Mouse (Mus musculus) heart, embryonic 10.5 days (tissue): ENCODE measurements around the gene Odf3b. TPM values are rescaled to one million over a fixed set of nuclear protein-coding genes. Genes with fewer than 3 reads are reported as not detected.

Experiments
- DNase-seq: peaks from one replicate; pipeline ENCODE4 v3.0.0-alpha.2; 2017; ENCODE audit warnings: low spot score
- H3K27ac ChIP-seq: fragments of 300-500 bp; sonication (generic); 2 replicates; pipeline ENCODE4 v1.5.1; 2016; ENCODE audit warnings: mild to moderate bottlenecking
- H3K27me3 ChIP-seq: fragments of 300-500 bp; sonication (generic); 2 replicates; pipeline ENCODE4 v1.6.1; 2016; ENCODE audit warnings: mild to moderate bottlenecking; ENCODE audit not compliant: poor library complexity, insufficient read depth, severe bottlenecking
- H3K36me3 ChIP-seq: fragments of 300-500 bp; sonication (generic); 2 replicates; pipeline ENCODE4 v1.6.1; 2016; ENCODE audit warnings: mild to moderate bottlenecking, moderate library complexity
- H3K4me1 ChIP-seq: fragments of 300-500 bp; sonication (generic); 2 replicates; pipeline ENCODE4 v1.6.1; 2016; ENCODE audit warnings: mild to moderate bottlenecking
- H3K4me3 ChIP-seq: fragments of 300-500 bp; sonication (generic); 2 replicates; pipeline ENCODE4 v1.5.1; 2016; ENCODE audit warnings: mild to moderate bottlenecking, moderate library complexity
- H3K9me3 ChIP-seq: fragments of 300-500 bp; sonication (generic); 2 replicates; pipeline ENCODE4 v1.6.1; 2016; ENCODE audit warnings: mild to moderate bottlenecking, moderate library complexity
- WGBS: fragments of 180-500 bp; shearing (Covaris S2); methylation state at CpG from one replicate; pipeline ENCODE4 v1.1.7; 2016; 5-methylcytosine and 5-hydroxymethylcytosine counted together
- polyA plus RNA-seq: library from polyadenylated mRNA; unstranded; fragments of >200 nt; fragmentation: Nextera tagmentation; extraction: Ambion mirVana; gene quantifications from 2 replicates; pipeline ENCODE4 v1.2.1, GENCODE M21; 2016

The Odf3b gene
- polyA plus RNA-seq, 1 experiment from 2014 or later = 0.31 TPM

- Histone ChIP-seq H3K36me3 (peaks cover 46% of the 10 kb centered on the region), H3K27me3 (no peaks in the 10 kb centered on the region), H3K27ac (no peak overlapping the region), H3K4me1 (peaks cover 20% of the 10 kb centered on the region), H3K9me3 (no peaks in the 10 kb centered on the region), H3K4me3 (no peak overlapping the region)
- DNase-seq = no peak
- 71% methylated on average over 5 of the region's 5 CpGs for WGBS
Measured at GRCm38 (mm10) chr15:89350447-89350846, 28.6 kb downstream of the Odf3b start.

DNA sequence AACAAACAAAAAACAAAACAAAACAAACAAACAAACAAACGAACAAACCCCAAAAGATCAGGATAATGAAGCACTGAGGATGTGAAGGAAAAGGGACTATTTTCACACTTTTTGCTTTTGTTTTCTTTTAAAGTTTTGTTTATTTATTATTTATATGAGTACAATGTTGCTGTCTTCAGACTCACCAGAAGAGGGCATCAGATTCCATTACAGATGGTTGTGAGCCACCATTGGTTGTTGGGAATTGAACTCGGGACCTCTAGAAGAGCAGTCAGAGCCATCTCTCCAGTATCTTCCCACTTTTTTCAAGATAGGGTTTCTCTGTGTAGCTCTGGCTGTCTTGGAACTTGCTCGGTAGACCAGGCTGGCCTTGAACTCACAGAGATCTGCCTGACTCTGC, 35.8 kb downstream of the Odf3b start:
- Histone ChIP-seq H3K4me3 (no peak overlapping the region), H3K27ac (no peak overlapping the region), H3K36me3 (0 out of 2 replicates have a peak, but pooled peaks cover 3% of the 10 kb centered on the region), H3K27me3 (no peaks in the 10 kb centered on the region), H3K4me1 (no peaks in the 10 kb centered on the region), H3K9me3 (no peaks in the 10 kb centered on the region)
- 83% methylated on average over 3 of the region's 3 CpGs for WGBS
- no peak for DNase-seq

GRCm38 (mm10) chr15:89341678-89342077, 37.4 kb downstream of the Odf3b start:
- no peaks in the 10 kb centered on the region for H3K27me3 ChIP-seq
- no peak for DNase-seq
- no peaks in the 10 kb centered on the region for H3K36me3 ChIP-seq
- H3K4me1 ChIP-seq = no peaks in the 10 kb centered on the region
- no peak overlapping the region for H3K4me3 ChIP-seq
- H3K27ac ChIP-seq = no peak overlapping the region
- WGBS = 41% methylated on average over 1 of the region's 1 CpGs
- H3K9me3 ChIP-seq = no peaks in the 10 kb centered on the region

- Histone ChIP-seq H3K9me3 (no peaks in the 10 kb centered on the region), H3K27me3 (no peaks in the 10 kb centered on the region), H3K4me1 (no peaks in the 10 kb centered on the region), H3K27ac (no peak overlapping the region), H3K4me3 (no peak overlapping the region), H3K36me3 (no peaks in the 10 kb centered on the region)
- 75% methylated on average over 3 of the region's 3 CpGs for WGBS
- no peak for DNase-seq
Measured at GRCm38 (mm10) chr15:89340136-89340535, 38.9 kb downstream of the Odf3b start.

GRCm38 (mm10) chr15:89339696-89340095, 39.4 kb downstream of the Odf3b start:
- no peaks in the 10 kb centered on the region for H3K27me3 ChIP-seq
- H3K9me3 ChIP-seq = no peaks in the 10 kb centered on the region
- H3K4me1 ChIP-seq = no peaks in the 10 kb centered on the region
- H3K27ac ChIP-seq = no peak overlapping the region
- 85% methylated on average over 2 of the region's 2 CpGs for WGBS
- no peak for DNase-seq
- no peak overlapping the region for H3K4me3 ChIP-seq
- no peaks in the 10 kb centered on the region for H3K36me3 ChIP-seq

GRCm38 (mm10) chr15:89336422-89336821, 42.7 kb downstream of the Odf3b start:
- DNase-seq = no peak
- H3K27ac ChIP-seq = no peak overlapping the region
- no peaks in the 10 kb centered on the region for H3K9me3 ChIP-seq
- H3K36me3 ChIP-seq = no peaks in the 10 kb centered on the region
- H3K4me1 ChIP-seq = no peaks in the 10 kb centered on the region
- no peaks in the 10 kb centered on the region for H3K27me3 ChIP-seq
- 79% methylated on average over 14 of the region's 14 CpGs for WGBS
- no peak overlapping the region for H3K4me3 ChIP-seq

GRCm38 (mm10) chr15:89334774-89335537, 44.1 kb downstream of the Odf3b start:
- Histone ChIP-seq H3K4me3 (no peak overlapping the region), H3K27ac (no peak overlapping the region), H3K9me3 (no peaks in the 10 kb centered on the region), H3K36me3 (no peaks in the 10 kb centered on the region), H3K27me3 (no peaks in the 10 kb centered on the region), H3K4me1 (no peaks in the 10 kb centered on the region)
- 80% methylated on average over 17 of the region's 17 CpGs for WGBS
- no peak for DNase-seq

- no peaks in the 10 kb centered on the region for H3K9me3 ChIP-seq
- H3K36me3 ChIP-seq = no peaks in the 10 kb centered on the region
- H3K4me1 ChIP-seq = no peaks in the 10 kb centered on the region
- no peak within 1 kb of the TSS for H3K27ac ChIP-seq
- H3K27me3 ChIP-seq = no peaks in the 10 kb centered on the region
- no peak within 1 kb of the TSS for H3K4me3 ChIP-seq
- WGBS = 82% methylated on average over 7 of the region's 7 CpGs
- DNase-seq = no peak
Measured at GRCm38 (mm10) chr15:89334271-89334670, 44.8 kb downstream of the Odf3b start, which contains the start of gene Miox. Miox (plus strand) TSS chr15:89334398.

Other genes starting within 250 kb of the Odf3b start
- gene Mapk12, start 238.6 kb downstream of the Odf3b start, polyA plus RNA-seq = 25.4 and 26.4 TPM in 2 replicates
- 4.2 and 4.8 TPM in 2 replicates for gene Mapk11, start 229.7 kb downstream of the Odf3b start, polyA plus RNA-seq
- gene Plxnb2, start 198.5 kb downstream of the Odf3b start, polyA plus RNA-seq = 106 and 117 TPM in 2 replicates
- gene Dennd6b, start 182.8 kb downstream of the Odf3b start, polyA plus RNA-seq = 23.1 and 23.5 TPM in 2 replicates
- 12.4 and 23.5 TPM in 2 replicates for gene Ppp6r2, start 167.7 kb downstream of the Odf3b start, polyA plus RNA-seq
- gene Sbf1, start 64.0 kb downstream of the Odf3b start, polyA plus RNA-seq = 53.3 and 57.2 TPM in 2 replicates
- gene Adm2, start 56.6 kb downstream of the Odf3b start, polyA plus RNA-seq = 0.39 and 0.65 TPM in 2 replicates
- not detected in 2 replicates for gene Miox, start 44.9 kb downstream of the Odf3b start, polyA plus RNA-seq
- 51.5 and 55.2 TPM in 2 replicates for gene Lmf2, start 23.6 kb downstream of the Odf3b start, polyA plus RNA-seq
- 137 and 150 TPM in 2 replicates for gene Ncaph2, start 23.6 kb downstream of the Odf3b start, polyA plus RNA-seq
- 8.1 TPM in 2 replicates for gene Sco2, start 5.4 kb downstream of the Odf3b start, polyA plus RNA-seq
- 1.3 and 1.4 TPM in 2 replicates for gene Tymp, start 2.2 kb downstream of the Odf3b start, polyA plus RNA-seq
- gene Klhdc7b, start 5.6 kb upstream of the Odf3b start, polyA plus RNA-seq = 0.06 TPM in 1 of 2 replicates, not detected in the other
- not detected in 2 replicates for gene Syce3, start 31.2 kb upstream of the Odf3b start, polyA plus RNA-seq
- 73.9 and 147 TPM in 2 replicates for gene Cpt1b, start 46.6 kb upstream of the Odf3b start, polyA plus RNA-seq
- 2.7 and 3.4 TPM in 2 replicates for gene C730034F03Rik, start 50.3 kb upstream of the Odf3b start, polyA plus RNA-seq
- gene Gm44502, start 50.4 kb upstream of the Odf3b start, polyA plus RNA-seq = 0.38 and 0.58 TPM in 2 replicates
- 64.7 and 64.8 TPM in 2 replicates for gene Chkb, start 50.6 kb upstream of the Odf3b start, polyA plus RNA-seq
- 0.44 and 0.99 TPM in 2 replicates for gene Mapk8ip2, start 74.6 kb upstream of the Odf3b start, polyA plus RNA-seq
- gene Arsa, start 98.1 kb upstream of the Odf3b start, polyA plus RNA-seq = 14.2 and 14.3 TPM in 2 replicates
- gene Shank3, start 120.3 kb upstream of the Odf3b start, polyA plus RNA-seq = 2.1 and 2.6 TPM in 2 replicates
- gene Acr, start 189.0 kb upstream of the Odf3b start, polyA plus RNA-seq = 0.16 and 0.17 TPM in 2 replicates
- 23.2 and 35.1 TPM in 2 replicates for gene Rabl2, start 212.6 kb upstream of the Odf3b start, polyA plus RNA-seq